Mouse (Mus musculus): ENCODE measurements around the gene Col6a3. TPM values are rescaled to one million over a fixed set of nuclear protein-coding genes. Genes with fewer than 3 reads are reported as not detected.

The Col6a3 gene
- polyA plus RNA-seq, 1 experiment: 15.3 TPM

- Histone ChIP-seq H3K27me3 (replicated peaks; ENCODE audit: control insufficient read depth, insufficient read depth, low read length) (no peaks in the 10 kb centered on the region), H3K27ac (ENCODE audit: insufficient read depth, low read depth, low read length) (no peak overlapping the region), H3K36me3 (ENCODE audit: control insufficient read depth, insufficient read depth, low read length) (no peaks in the 10 kb centered on the region), H3K4me3 (ENCODE audit: insufficient read depth, low read depth, low read length) (no peak overlapping the region), H3K4me1 (ENCODE audit: control insufficient read depth, insufficient read depth, low read length) (no peaks in the 10 kb centered on the region)
- DNase-seq: no peak
- WGBS: 84% methylated on average over 3 of the region's 3 CpGs
- TF ChIP-seq CTCF (conservative IDR thresholded peaks at IDR 0.05; ENCODE audit: insufficient read depth, insufficient read length, low read depth, low read length): no peak
- no peak for TF ChIP-seq POLR2A (IDR thresholded peaks at IDR 0.05; ENCODE audit: low read depth, low read length)
Observed at GRCm38 (mm10) chr1:90729466-90729865, 114.3 kb downstream of the Col6a3 start.

GRCm38 (mm10) chr1:90723754-90724153, 120.0 kb downstream of the Col6a3 start:
- no peaks in the 10 kb centered on the region for H3K27me3 ChIP-seq (replicated peaks; ENCODE audit: control insufficient read depth, insufficient read depth, low read length)
- no peak for DNase-seq
- H3K4me1 ChIP-seq (ENCODE audit: control insufficient read depth, insufficient read depth, low read length): no peaks in the 10 kb centered on the region
- H3K27ac ChIP-seq (ENCODE audit: insufficient read depth, low read depth, low read length): no peak overlapping the region
- H3K36me3 ChIP-seq (ENCODE audit: control insufficient read depth, insufficient read depth, low read length): no peaks in the 10 kb centered on the region
- TF ChIP-seq CTCF (conservative IDR thresholded peaks at IDR 0.05; ENCODE audit: insufficient read depth, insufficient read length, low read depth, low read length): no peak
- H3K4me3 ChIP-seq (ENCODE audit: insufficient read depth, low read depth, low read length): no peak overlapping the region

GRCm38 (mm10) chr1:90723325-90723724, 120.4 kb downstream of the Col6a3 start:
- H3K27me3 ChIP-seq (replicated peaks; ENCODE audit: control insufficient read depth, insufficient read depth, low read length): no peaks in the 10 kb centered on the region
- H3K4me1 ChIP-seq (ENCODE audit: control insufficient read depth, insufficient read depth, low read length): no peaks in the 10 kb centered on the region
- TF ChIP-seq POLR2A (IDR thresholded peaks at IDR 0.05; ENCODE audit: low read depth, low read length) (no peak), CTCF (conservative IDR thresholded peaks at IDR 0.05; ENCODE audit: insufficient read depth, insufficient read length, low read depth, low read length) (no peak)
- H3K4me3 ChIP-seq (ENCODE audit: insufficient read depth, low read depth, low read length): no peak overlapping the region
- DNase-seq: no peak
- H3K36me3 ChIP-seq (ENCODE audit: control insufficient read depth, insufficient read depth, low read length): no peaks in the 10 kb centered on the region
- H3K27ac ChIP-seq (ENCODE audit: insufficient read depth, low read depth, low read length): no peak overlapping the region

GRCm38 (mm10) chr1:90722021-90722420, 121.8 kb downstream of the Col6a3 start:
- H3K27me3 ChIP-seq (replicated peaks; ENCODE audit: control insufficient read depth, insufficient read depth, low read length): no peaks in the 10 kb centered on the region
- no peaks in the 10 kb centered on the region for H3K36me3 ChIP-seq (ENCODE audit: control insufficient read depth, insufficient read depth, low read length)
- no peak for TF ChIP-seq POLR2A (IDR thresholded peaks at IDR 0.05; ENCODE audit: low read depth, low read length)
- TF ChIP-seq CTCF (conservative IDR thresholded peaks at IDR 0.05; ENCODE audit: insufficient read depth, insufficient read length, low read depth, low read length): no peak
- no peak overlapping the region for H3K27ac ChIP-seq (ENCODE audit: insufficient read depth, low read depth, low read length)
- DNase-seq: no peak
- H3K4me1 ChIP-seq (ENCODE audit: control insufficient read depth, insufficient read depth, low read length): no peaks in the 10 kb centered on the region
- H3K4me3 ChIP-seq (ENCODE audit: insufficient read depth, low read depth, low read length): no peak overlapping the region

- 37% methylated on average over 7 of the region's 7 CpGs for WGBS
- Histone ChIP-seq H3K36me3 (ENCODE audit: control insufficient read depth, insufficient read depth, low read length) (no peaks in the 10 kb centered on the region), H3K4me1 (ENCODE audit: control insufficient read depth, insufficient read depth, low read length) (no peaks in the 10 kb centered on the region), H3K4me3 (ENCODE audit: insufficient read depth, low read depth, low read length) (no peak overlapping the region), H3K27ac (ENCODE audit: insufficient read depth, low read depth, low read length) (no peak overlapping the region), H3K27me3 (replicated peaks; ENCODE audit: control insufficient read depth, insufficient read depth, low read length) (no peaks in the 10 kb centered on the region)
- no peak for TF ChIP-seq POLR2A (IDR thresholded peaks at IDR 0.05; ENCODE audit: low read depth, low read length)
- TF ChIP-seq CTCF (conservative IDR thresholded peaks at IDR 0.05; ENCODE audit: insufficient read depth, insufficient read length, low read depth, low read length): no peak
- no peak for DNase-seq
Observed at GRCm38 (mm10) chr1:90720610-90721241, 123.0 kb downstream of the Col6a3 start.

GRCm38 (mm10) chr1:90718826-90719550, 124.8 kb downstream of the Col6a3 start:
- H3K27ac ChIP-seq (ENCODE audit: insufficient read depth, low read depth, low read length): no peak overlapping the region
- TF ChIP-seq CTCF (conservative IDR thresholded peaks at IDR 0.05; ENCODE audit: insufficient read depth, insufficient read length, low read depth, low read length): no peak
- TF ChIP-seq POLR2A (IDR thresholded peaks at IDR 0.05; ENCODE audit: low read depth, low read length): no peak

GRCm38 (mm10) chr1:90716258-90716657, 127.5 kb downstream of the Col6a3 start:
- H3K36me3 ChIP-seq (ENCODE audit: control insufficient read depth, insufficient read depth, low read length): no peaks in the 10 kb centered on the region
- 51% methylated on average over 2 of the region's 2 CpGs for WGBS
- H3K4me1 ChIP-seq (ENCODE audit: control insufficient read depth, insufficient read depth, low read length): no peaks in the 10 kb centered on the region
- DNase-seq: no peak
- H3K27me3 ChIP-seq (replicated peaks; ENCODE audit: control insufficient read depth, insufficient read depth, low read length): no peaks in the 10 kb centered on the region
- H3K27ac ChIP-seq (ENCODE audit: insufficient read depth, low read depth, low read length): no peak overlapping the region
- no peak for TF ChIP-seq POLR2A (IDR thresholded peaks at IDR 0.05; ENCODE audit: low read depth, low read length)
- no peak for TF ChIP-seq CTCF (conservative IDR thresholded peaks at IDR 0.05; ENCODE audit: insufficient read depth, insufficient read length, low read depth, low read length)
- H3K4me3 ChIP-seq (ENCODE audit: insufficient read depth, low read depth, low read length): no peak overlapping the region

More at GRCm38 (mm10) chr1:90718826-90719550, 124.8 kb downstream of the Col6a3 start:
- 65% methylated on average over 6 of the region's 6 CpGs for WGBS
- Histone ChIP-seq H3K36me3 (ENCODE audit: control insufficient read depth, insufficient read depth, low read length) (no peaks in the 10 kb centered on the region), H3K27me3 (replicated peaks; ENCODE audit: control insufficient read depth, insufficient read depth, low read length) (no peaks in the 10 kb centered on the region), H3K4me3 (ENCODE audit: insufficient read depth, low read depth, low read length) (no peak overlapping the region), H3K4me1 (ENCODE audit: control insufficient read depth, insufficient read depth, low read length) (no peaks in the 10 kb centered on the region)
- DNase-seq: no peak

Other genes starting within 250 kb of the Col6a3 start
- gene Cops8, start 241.0 kb downstream of the Col6a3 start, polyA plus RNA-seq (2012; rRNA removed): 39.7 and 41.9 TPM in 2 replicates
- gene Mlph, start 71.1 kb upstream of the Col6a3 start, polyA plus RNA-seq (2012; rRNA removed): 4.6 and 5.7 TPM in 2 replicates
- gene Prlh, start 109.1 kb upstream of the Col6a3 start, polyA plus RNA-seq (2012; rRNA removed): not detected in 2 replicates
- gene Rab17, start 125.7 kb upstream of the Col6a3 start, polyA plus RNA-seq (2012; rRNA removed): 34.4 and 35.9 TPM in 2 replicates
- gene Lrrfip1, start 154.8 kb upstream of the Col6a3 start, polyA plus RNA-seq (2012; rRNA removed): 9.4 and 11.4 TPM in 2 replicates

Measured in kidney, adult 2 months (tissue).